Mouse (Mus musculus) heart, embryonic 15.5 days (tissue): Measurements from ENCODE around the gene Rnase13. TPM values are rescaled to one million over a fixed set of nuclear protein-coding genes. Genes with fewer than 3 reads are reported as not detected.

ENCODE experiments used
- ATAC-seq: fragments of 200-750 bp; cut with Nextera tagmentation; replicated peaks from 2 replicates; pipeline ENCODE4 v1.8.0; 2017; ENCODE audit warnings: low read depth, moderate TSS enrichment; ENCODE audit not compliant: insufficient number of reproducible peaks, insufficient read depth, low FRiP score
- H3K27ac ChIP-seq: fragments of 300-500 bp; sonication (generic); 2 replicates; pipeline ENCODE4 v1.5.1; 2015; ENCODE audit warnings: mild to moderate bottlenecking, inconsistent platforms
- H3K27me3 ChIP-seq: fragments of 300-500 bp; sonication (generic); 2 replicates; pipeline ENCODE4 v1.6.1; 2015; ENCODE audit warnings: inconsistent platforms
- H3K36me3 ChIP-seq: fragments of 300-500 bp; sonication (generic); 2 replicates; pipeline ENCODE4 v1.6.1; 2015; ENCODE audit warnings: mild to moderate bottlenecking, inconsistent platforms
- H3K4me1 ChIP-seq: fragments of 300-500 bp; sonication (generic); replicated peaks from 2 replicates; pipeline ENCODE4 v1.6.1; 2015; ENCODE audit warnings: inconsistent platforms
- H3K4me2 ChIP-seq: fragments of 300-500 bp; sonication (generic); 2 replicates; pipeline ENCODE4 v1.6.1; 2015; ENCODE audit warnings: inconsistent platforms, mild to moderate bottlenecking, moderate library complexity
- H3K4me3 ChIP-seq: fragments of 300-500 bp; sonication (generic); 2 replicates; pipeline ENCODE4 v1.5.1; 2015; ENCODE audit warnings: mild to moderate bottlenecking, inconsistent platforms
- H3K9ac ChIP-seq: fragments of 300-500 bp; sonication (generic); 2 replicates; pipeline ENCODE4 v1.6.1; 2015; ENCODE audit warnings: mild to moderate bottlenecking, inconsistent platforms
- H3K9me3 ChIP-seq: fragments of 300-500 bp; sonication (generic); replicated peaks from 2 replicates; pipeline ENCODE4 v1.6.1; 2016; ENCODE audit warnings: inconsistent platforms
- WGBS: fragments of 180-500 bp; shearing (Covaris S2); methylation state at CpG from one replicate; pipeline ENCODE4 v1.1.7; 2015; ENCODE audit warnings: mixed read lengths; 5-methylcytosine and 5-hydroxymethylcytosine counted together
- polyA plus RNA-seq: library from polyadenylated mRNA; unstranded; fragments of >200 nt; fragmentation: Nextera tagmentation; extraction: Ambion mirVana; gene quantifications from 2 replicates; pipeline ENCODE4 v1.2.1, GENCODE M21; 2015

Rnase13 gene
- not detected in 2 replicates for polyA plus RNA-seq

GRCm38 (mm10) chr14:51922571-51922865 lies at the start of gene Rnase13:
Gene Rnase13, minus strand, starts transcription at chr14:51922773.
- H3K9me3 ChIP-seq: no peaks in the 10 kb centered on the region
- H3K27me3 ChIP-seq: no peaks in the 10 kb centered on the region
- no peak for ATAC-seq
- peak within 1 kb of the TSS; percentile 32 for H3K27ac ChIP-seq
- no peak within 1 kb of the TSS for H3K4me3 ChIP-seq
- H3K9ac ChIP-seq: no peak within 1 kb of the TSS
- H3K4me1 ChIP-seq: peaks cover 22% of the 10 kb centered on the region
- H3K4me2 ChIP-seq: no peak within 1 kb of the TSS
- H3K36me3 ChIP-seq: no peaks in the 10 kb centered on the region
- 86% methylated on average over 7 of the region's 7 CpGs for WGBS

- 73% methylated on average over 3 of the region's 3 CpGs for WGBS
- Histone ChIP-seq H3K9ac (no peak overlapping the region), H3K4me2 (no peak overlapping the region), H3K4me1 (no peaks in the 10 kb centered on the region), H3K27me3 (no peaks in the 10 kb centered on the region), H3K36me3 (no peaks in the 10 kb centered on the region), H3K9me3 (no peaks in the 10 kb centered on the region), H3K27ac (no peak overlapping the region), H3K4me3 (no peak overlapping the region)
- no peak for ATAC-seq
Measured at GRCm38 (mm10) chr14:51967400-51967799, 44.8 kb upstream of the Rnase13 start.

GRCm38 (mm10) chr14:51960316-51960715 lies 37.7 kb upstream of the Rnase13 start:
- no peaks in the 10 kb centered on the region for H3K9me3 ChIP-seq
- no peak overlapping the region for H3K9ac ChIP-seq
- 76% methylated on average over 2 of the region's 2 CpGs for WGBS
- no peaks in the 10 kb centered on the region for H3K27me3 ChIP-seq
- H3K36me3 ChIP-seq: no peaks in the 10 kb centered on the region
- no peaks in the 10 kb centered on the region; the same call in 1 of the 2 replicates for H3K4me1 ChIP-seq
- no peak overlapping the region for H3K4me3 ChIP-seq
- H3K4me2 ChIP-seq: no peak overlapping the region
- no peak overlapping the region for H3K27ac ChIP-seq
- ATAC-seq: no peak

- Histone ChIP-seq H3K9me3 (no peaks in the 10 kb centered on the region), H3K4me3 (no peak overlapping the region), H3K9ac (no peak overlapping the region), H3K27ac (no peak overlapping the region), H3K27me3 (no peaks in the 10 kb centered on the region), H3K4me2 (no peak overlapping the region), H3K4me1 (0 out of 2 replicates have a peak, but pooled peaks cover 3% of the 10 kb centered on the region), H3K36me3 (no peaks in the 10 kb centered on the region)
- ATAC-seq: no peak
- 61% methylated on average over 6 of the region's 6 CpGs for WGBS
Measured at GRCm38 (mm10) chr14:51943336-51943735, 20.8 kb upstream of the Rnase13 start.

GRCm38 (mm10) chr14:51942236-51942635 lies 19.7 kb upstream of the Rnase13 start:
- no peaks in the 10 kb centered on the region for H3K36me3 ChIP-seq
- H3K4me1 ChIP-seq: 0 out of 2 replicates have a peak, but pooled peaks cover 3% of the 10 kb centered on the region
- WGBS: 50% methylated on average over 7 of the region's 7 CpGs
- no peak overlapping the region for H3K27ac ChIP-seq
- no peaks in the 10 kb centered on the region for H3K27me3 ChIP-seq
- H3K9ac ChIP-seq: no peak overlapping the region
- no peaks in the 10 kb centered on the region for H3K9me3 ChIP-seq
- no peak overlapping the region for H3K4me3 ChIP-seq
- H3K4me2 ChIP-seq: no peak overlapping the region
- ATAC-seq: no peak

GRCm38 (mm10) chr14:51941577-51941976 lies 19.0 kb upstream of the Rnase13 start:
- H3K27me3 ChIP-seq: no peaks in the 10 kb centered on the region
- H3K4me3 ChIP-seq: no peak overlapping the region
- H3K36me3 ChIP-seq: no peaks in the 10 kb centered on the region
- no peaks in the 10 kb centered on the region for H3K9me3 ChIP-seq
- 76% methylated on average over 9 of the region's 9 CpGs for WGBS
- no peak overlapping the region for H3K27ac ChIP-seq
- no peak overlapping the region for H3K9ac ChIP-seq
- no peak for ATAC-seq
- 0 out of 2 replicates have a peak, but pooled peaks cover 3% of the 10 kb centered on the region for H3K4me1 ChIP-seq
- no peak overlapping the region for H3K4me2 ChIP-seq

GRCm38 (mm10) chr14:51940944-51941560 lies 18.5 kb upstream of the Rnase13 start:
- H3K9me3 ChIP-seq: no peaks in the 10 kb centered on the region
- H3K9ac ChIP-seq: no peak overlapping the region
- H3K36me3 ChIP-seq: no peaks in the 10 kb centered on the region
- WGBS: 45% methylated on average over 8 of the region's 8 CpGs
- no peaks in the 10 kb centered on the region for H3K27me3 ChIP-seq
- 0 out of 2 replicates have a peak, but pooled peaks cover 3% of the 10 kb centered on the region for H3K4me1 ChIP-seq
- H3K4me3 ChIP-seq: no peak overlapping the region
- no peak overlapping the region for H3K27ac ChIP-seq
- H3K4me2 ChIP-seq: no peak overlapping the region
- no peak for ATAC-seq

- ATAC-seq: no peak
- Histone ChIP-seq H3K27me3 (no peaks in the 10 kb centered on the region), H3K9ac (no peak overlapping the region), H3K9me3 (peaks cover 3% of the 10 kb centered on the region; the same call in 1 of the 2 replicates), H3K4me3 (no peak overlapping the region), H3K4me2 (no peak overlapping the region), H3K4me1 (0 out of 2 replicates have a peak, but pooled peaks cover 3% of the 10 kb centered on the region), H3K27ac (no peak overlapping the region), H3K36me3 (no peaks in the 10 kb centered on the region)
- 83% methylated on average over 9 of the region's 9 CpGs for WGBS
Measured at GRCm38 (mm10) chr14:51939005-51939404, 16.4 kb upstream of the Rnase13 start.

GRCm38 (mm10) chr14:51932092-51933020 lies 9.8 kb upstream of the Rnase13 start:
- H3K9ac ChIP-seq: no peak overlapping the region
- no peak overlapping the region for H3K27ac ChIP-seq
- no peak for ATAC-seq
- no peaks in the 10 kb centered on the region for H3K27me3 ChIP-seq
- H3K4me1 ChIP-seq: peaks cover 5% of the 10 kb centered on the region; the same call in 1 of the 2 replicates
- 58% methylated on average over 10 of the region's 10 CpGs for WGBS
- no peak overlapping the region for H3K4me3 ChIP-seq
- H3K36me3 ChIP-seq: no peaks in the 10 kb centered on the region
- H3K9me3 ChIP-seq: peaks cover 3% of the 10 kb centered on the region; the same call in 1 of the 2 replicates
- H3K4me2 ChIP-seq: no peak overlapping the region

- Histone ChIP-seq H3K4me1 (peaks cover 5% of the 10 kb centered on the region; the same call in 1 of the 2 replicates), H3K9me3 (peaks cover 3% of the 10 kb centered on the region; the same call in 1 of the 2 replicates), H3K9ac (no peak overlapping the region), H3K27ac (no peak overlapping the region), H3K36me3 (no peaks in the 10 kb centered on the region), H3K4me3 (no peak overlapping the region), H3K4me2 (no peak overlapping the region), H3K27me3 (no peaks in the 10 kb centered on the region)
- ATAC-seq: peak; percentile 69
- WGBS: 25% methylated on average over 5 of the region's 5 CpGs
Measured at GRCm38 (mm10) chr14:51930824-51931223, 8.3 kb upstream of the Rnase13 start.

- H3K4me1 ChIP-seq: peaks cover 5% of the 10 kb centered on the region; the same call in 1 of the 2 replicates
- H3K9me3 ChIP-seq: peaks cover 3% of the 10 kb centered on the region; the same call in 1 of the 2 replicates
- no peak overlapping the region for H3K9ac ChIP-seq
- no peaks in the 10 kb centered on the region for H3K36me3 ChIP-seq
- ATAC-seq: no peak
- H3K4me3 ChIP-seq: no peak overlapping the region
- H3K4me2 ChIP-seq: no peak overlapping the region
- peak overlapping the region; percentile 28; the same call in 1 of the 2 replicates for H3K27ac ChIP-seq
- H3K27me3 ChIP-seq: no peaks in the 10 kb centered on the region
- WGBS: 56% methylated on average over 9 of the region's 9 CpGs
Measured at GRCm38 (mm10) chr14:51929968-51930367, 7.4 kb upstream of the Rnase13 start.
